Mouse (Mus musculus) C2C12 (cell line): ENCODE measurements around the gene Hba-a2. TPM values are rescaled to one million over a fixed set of nuclear protein-coding genes. Genes with fewer than 3 reads are reported as not detected.
"Not testable (repeated sequence)": the region's sequence is repeated elsewhere in the genome, so short reads cannot be mapped to it uniquely, and the experiment has no call there.

ENCODE experiments used
- H3K27me3 ChIP-seq: one replicate; pipeline ENCODE4 v1.6.1; 2011; ENCODE audit not compliant: control insufficient read depth, insufficient read depth, insufficient read length
- H3K36me3 ChIP-seq: one replicate; pipeline ENCODE4 v1.6.1; 2011; ENCODE audit not compliant: control insufficient read depth, insufficient read depth
- H3K4me3 ChIP-seq: one replicate; pipeline ENCODE4 v1.5.1; 2011; ENCODE audit warnings: mild to moderate bottlenecking, control low read depth; ENCODE audit not compliant: poor library complexity, insufficient read depth, severe bottlenecking
- H3K79me2 ChIP-seq: one replicate; pipeline ENCODE4 v1.6.1; 2011; ENCODE audit not compliant: control insufficient read depth, insufficient read depth
- H3K79me3 ChIP-seq: one replicate; pipeline ENCODE4 v1.6.1; 2011; ENCODE audit warnings: low read depth, control low read depth
- H3ac ChIP-seq: one replicate; pipeline ENCODE3; 2011; ENCODE audit warnings: low read depth; ENCODE audit not compliant: control insufficient read depth, insufficient read length
- CEBPB ChIP-seq: IDR thresholded peaks from one replicate; pipeline ENCODE4 v1.6.1; 2011; ENCODE audit warnings: low read depth, mild to moderate bottlenecking, control low read depth, moderate library complexity
- CTCF ChIP-seq: IDR thresholded peaks from one replicate; pipeline ENCODE4 v1.5.1; 2011; ENCODE audit not compliant: control insufficient read depth, insufficient read depth, insufficient read length
- FOSL1 ChIP-seq: IDR thresholded peaks from one replicate; pipeline ENCODE4 v1.8.0; 2011; ENCODE audit warnings: mild to moderate bottlenecking, low read length; ENCODE audit not compliant: poor library complexity, insufficient read depth, severe bottlenecking
- MAX ChIP-seq: IDR thresholded peaks from one replicate; pipeline ENCODE4 v1.6.1; 2011; ENCODE audit warnings: mild to moderate bottlenecking, control low read depth
- MYOD1 ChIP-seq: IDR thresholded peaks from one replicate; pipeline ENCODE4 v1.6.1; 2011; ENCODE audit warnings: low read depth; ENCODE audit not compliant: control insufficient read depth, insufficient read length
- MYOG ChIP-seq: IDR thresholded peaks from one replicate; pipeline ENCODE4 v1.6.1; 2011; ENCODE audit not compliant: control insufficient read depth, insufficient read length; ENCODE audit errors: extremely low read depth
- USF1 ChIP-seq: IDR thresholded peaks from one replicate; pipeline ENCODE4 v1.6.1; 2011; ENCODE audit warnings: low read depth, mild to moderate bottlenecking, control low read depth, moderate library complexity
- polyA plus RNA-seq: library from polyadenylated mRNA; unstranded; fragments of >200 nt; fragmentation: generic; extraction: Trizol; gene quantifications from one replicate; pipeline ENCODE4 v1.2.1, GENCODE M21; 2012; ENCODE audit warnings: missing spikeins

The Hba-a2 gene
- polyA plus RNA-seq, 1 experiment: not detected

DNA sequence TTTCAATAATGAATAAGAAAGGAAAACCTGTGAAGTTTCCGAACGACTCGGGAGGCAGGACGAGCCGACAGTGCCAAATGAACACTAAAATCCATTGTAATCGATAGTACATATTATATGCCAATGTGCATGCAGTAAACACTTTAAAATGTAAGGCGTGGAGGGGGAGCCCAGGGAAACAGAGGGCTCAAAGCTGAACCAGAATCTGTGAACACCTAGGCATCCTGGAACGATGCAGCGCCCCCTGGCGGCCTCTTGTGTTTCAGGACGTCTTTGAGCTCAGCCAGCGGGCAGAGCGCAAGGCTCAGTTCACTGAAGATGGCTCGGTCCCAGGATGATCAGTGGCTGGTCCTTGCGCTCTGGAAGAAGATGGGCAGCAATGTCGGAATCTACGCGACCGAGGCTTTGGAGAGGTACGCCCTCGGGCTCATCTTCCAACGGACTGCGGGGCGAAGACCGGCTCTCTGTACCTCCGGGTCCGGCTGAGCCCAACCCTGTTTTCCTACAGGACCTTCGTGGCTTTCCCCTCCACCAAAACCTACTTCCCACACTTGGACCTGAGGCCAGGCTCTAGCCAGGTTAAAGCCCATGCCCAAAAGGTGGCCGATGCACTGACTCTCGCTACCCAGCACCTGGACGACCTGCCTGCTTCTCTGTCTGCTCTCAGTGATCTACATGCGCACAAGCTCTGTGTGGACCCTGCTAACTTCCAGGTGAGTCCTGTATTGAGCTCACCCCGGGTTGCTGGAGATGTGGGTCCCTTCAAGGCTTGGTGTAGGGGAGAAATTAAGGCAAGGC, 9.4 kb upstream of the Hba-a2 start, which contains the start of gene Hbq1b:
Gene Hbq1b (plus strand): TSS at position 271 of the 798 bp plus-strand sequence.
- not testable (repeated sequence) for H3ac ChIP-seq, H3K79me2 ChIP-seq, H3K79me3 ChIP-seq, H3K36me3 ChIP-seq, H3K4me3 ChIP-seq, H3K27me3 ChIP-seq
- peak; percentile 10 for TF ChIP-seq CTCF

DNA sequence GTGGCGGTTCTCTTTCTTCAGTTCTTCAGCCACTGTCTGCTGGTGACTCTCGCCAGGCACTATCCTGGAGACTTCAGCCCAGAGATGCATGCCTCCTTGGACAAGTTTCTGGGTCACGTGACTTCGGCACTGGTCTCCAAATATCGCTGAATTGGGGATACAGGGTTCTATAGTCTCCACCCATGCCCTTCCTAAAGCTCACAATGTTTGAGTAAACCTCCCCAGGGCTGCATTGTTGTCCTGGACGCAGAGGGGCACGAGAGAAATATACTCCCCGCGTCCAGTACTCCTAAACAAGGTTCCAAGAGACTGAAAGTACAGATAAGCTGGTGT, 8.8 kb upstream of the Hba-a2 start:
- Histone ChIP-seq H3K4me3 (no peak overlapping the region), H3K27me3 (no peaks in the 10 kb centered on the region), H3K79me3 (no peaks in the 10 kb centered on the region), H3K36me3 (no peaks in the 10 kb centered on the region), H3ac (no peak overlapping the region), H3K79me2 (no peaks in the 10 kb centered on the region)
- no peak for TF ChIP-seq MYOD1
- TF ChIP-seq USF1: peak; percentile 39

DNA sequence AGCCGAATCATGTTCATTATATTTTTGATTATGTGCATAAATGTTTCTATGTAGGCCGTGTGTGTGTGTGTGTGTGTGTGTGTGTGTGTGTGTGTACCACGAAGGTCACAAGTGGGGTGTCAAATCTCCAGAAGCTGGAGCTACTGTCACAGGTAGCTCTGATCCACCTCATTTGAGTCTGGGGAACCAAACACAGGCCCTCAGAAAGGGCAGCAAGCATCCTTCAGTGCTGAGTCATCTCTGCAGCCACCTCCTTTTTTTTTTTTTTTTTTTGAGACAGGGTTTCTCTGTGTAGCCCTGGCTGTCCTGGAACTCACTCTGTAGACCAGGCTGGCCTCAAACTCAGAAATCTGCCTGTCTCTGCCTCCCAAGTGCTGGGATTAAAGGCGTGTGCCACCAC, 3.5 kb upstream of the Hba-a2 start:
- not testable (repeated sequence) for H3ac ChIP-seq, H3K4me3 ChIP-seq, H3K36me3 ChIP-seq, H3K79me3 ChIP-seq, H3K79me2 ChIP-seq, H3K27me3 ChIP-seq

DNA sequence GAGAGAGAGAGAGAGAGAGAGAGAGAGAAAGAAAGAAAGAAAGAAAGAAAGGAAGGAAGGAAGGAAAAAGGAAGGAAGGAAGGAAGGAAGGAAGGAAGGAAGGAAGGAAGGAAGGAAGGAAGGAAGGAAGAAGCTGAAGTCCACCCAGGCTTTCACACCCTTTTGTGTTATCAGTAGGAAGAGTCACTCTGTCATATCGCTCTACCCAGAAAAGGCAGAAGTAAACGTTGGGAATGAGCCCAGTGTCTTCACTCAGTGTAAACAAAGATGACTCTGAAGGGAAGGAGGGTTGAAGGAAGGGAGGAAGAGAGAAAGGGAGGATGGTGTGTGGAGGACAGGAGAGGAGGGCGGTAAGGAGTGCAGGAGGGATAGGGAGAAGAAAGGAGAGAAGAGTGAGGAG, 2.8 kb upstream of the Hba-a2 start:
- not testable (repeated sequence) for H3K27me3 ChIP-seq, H3K36me3 ChIP-seq, H3K79me2 ChIP-seq, H3K4me3 ChIP-seq, H3K79me3 ChIP-seq, H3ac ChIP-seq

DNA sequence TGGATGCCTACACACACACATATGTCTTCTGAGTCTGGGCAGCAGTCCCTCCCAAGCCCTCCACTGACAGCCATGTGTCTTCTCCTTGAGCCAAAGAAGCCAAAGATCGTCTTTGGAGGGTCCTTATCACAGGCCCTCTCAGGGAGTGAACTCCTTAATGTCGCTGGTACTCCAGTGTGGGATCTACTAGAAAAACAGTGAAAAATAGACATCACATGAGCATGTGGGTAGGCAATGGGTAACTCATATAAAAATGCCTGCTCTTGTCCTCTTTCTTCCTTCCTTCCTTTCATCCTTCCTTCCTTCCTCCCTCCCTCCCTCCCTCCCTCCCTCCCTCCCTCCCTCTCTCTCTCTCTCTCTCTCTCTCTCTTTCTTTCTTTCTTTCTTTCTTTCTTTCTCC, 1.1 kb downstream of the Hba-a2 start:
- peaks cover 16% of the 10 kb centered on the region for H3K27me3 ChIP-seq
- H3K79me2 ChIP-seq, H3K4me3 ChIP-seq, H3K79me3 ChIP-seq, H3ac ChIP-seq, H3K36me3 ChIP-seq: not testable (repeated sequence)

DNA sequence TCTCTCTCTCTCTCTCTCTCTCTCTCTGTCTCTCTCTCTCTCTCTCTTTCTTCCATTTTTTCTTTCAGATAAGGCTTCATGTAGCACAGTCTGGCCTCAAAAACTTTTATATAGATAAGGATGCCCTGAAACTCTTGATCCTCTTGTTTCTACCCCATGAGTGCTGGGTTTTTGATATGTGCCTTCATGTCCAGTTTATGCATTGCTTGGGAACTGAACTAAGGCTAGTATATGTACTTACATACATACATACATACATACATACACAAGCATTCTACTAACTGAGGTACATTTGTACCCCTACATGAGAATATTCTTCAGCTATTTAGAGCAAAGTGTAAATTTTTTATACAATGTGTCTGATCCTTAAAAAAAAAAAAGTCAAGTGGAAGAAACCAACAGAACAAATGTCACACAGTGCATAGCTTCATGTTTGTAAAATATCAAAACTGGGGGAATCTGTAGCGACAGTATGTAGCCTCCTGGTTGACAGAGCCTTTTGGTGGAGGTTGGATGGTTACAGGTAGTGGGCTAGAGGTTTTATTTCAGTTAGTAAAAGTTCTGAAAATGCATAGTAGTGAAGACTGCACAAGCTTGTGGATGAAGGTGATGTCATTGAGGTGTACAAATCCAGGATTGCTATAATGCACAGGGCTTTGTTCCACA, 1.7 kb downstream of the Hba-a2 start:
- Histone ChIP-seq H3K79me3 (no peaks in the 10 kb centered on the region), H3K36me3 (no peaks in the 10 kb centered on the region), H3K4me3 (no peak overlapping the region), H3K79me2 (no peaks in the 10 kb centered on the region), H3K27me3 (peaks cover 22% of the 10 kb centered on the region), H3ac (no peak overlapping the region)
- no peak for TF ChIP-seq CTCF
- TF ChIP-seq FOSL1: no peak
- TF ChIP-seq MAX: no peak
- TF ChIP-seq CEBPB: no peak
- no peak for TF ChIP-seq MYOG
- no peak for TF ChIP-seq MYOD1

DNA sequence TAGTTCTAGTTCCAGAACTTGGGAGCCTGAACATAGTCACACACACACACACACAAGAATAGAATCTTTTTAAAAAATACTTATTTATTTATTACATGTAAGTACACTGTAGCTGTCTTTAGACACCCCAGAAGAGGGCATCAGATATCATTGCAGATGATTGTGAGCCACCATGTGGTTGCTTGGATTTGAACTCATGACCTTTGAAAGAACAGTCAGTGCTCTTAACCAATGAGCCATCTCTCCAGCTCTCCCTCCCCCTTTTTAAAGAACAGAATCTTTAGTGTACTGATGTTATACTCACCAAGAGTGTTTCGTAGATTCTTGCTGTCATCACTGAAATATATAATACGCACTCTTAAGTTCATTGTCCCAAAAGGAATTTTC, 2.2 kb downstream of the Hba-a2 start:
- Histone ChIP-seq H3K4me3 (no peak overlapping the region), H3ac (no peak overlapping the region), H3K79me2 (no peaks in the 10 kb centered on the region), H3K79me3 (no peaks in the 10 kb centered on the region), H3K36me3 (no peaks in the 10 kb centered on the region), H3K27me3 (peaks cover 27% of the 10 kb centered on the region)
- no peak for TF ChIP-seq FOSL1
- no peak for TF ChIP-seq MAX
- no peak for TF ChIP-seq USF1
- TF ChIP-seq MYOG: no peak
- TF ChIP-seq CTCF: no peak
- TF ChIP-seq MYOD1: no peak
- no peak for TF ChIP-seq CEBPB

DNA sequence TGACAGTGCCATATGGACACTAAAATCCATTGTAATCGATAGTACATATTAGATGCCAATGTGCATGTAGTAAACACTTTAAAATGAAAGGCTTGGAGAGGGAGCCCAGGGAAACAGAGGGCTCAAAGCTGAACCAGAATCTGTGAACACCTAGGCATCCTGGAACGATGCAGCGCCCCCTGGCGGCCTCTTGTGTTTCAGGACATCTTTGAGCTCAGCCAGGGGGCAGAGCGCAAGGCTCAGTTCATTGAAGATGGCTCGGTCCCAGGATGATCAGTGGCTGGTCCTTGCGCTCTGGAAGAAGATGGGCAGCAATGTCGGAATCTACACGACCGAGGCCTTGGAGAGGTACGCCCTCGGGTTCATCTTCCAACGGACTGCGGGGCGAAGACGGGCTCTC, 3.6 kb downstream of the Hba-a2 start, which contains the start of gene Hbq1a:
Gene Hbq1a (plus strand): TSS at position 205 of the 400 bp plus-strand sequence.
- H3K79me3 ChIP-seq, H3ac ChIP-seq, H3K4me3 ChIP-seq, H3K36me3 ChIP-seq, H3K79me2 ChIP-seq: not testable (repeated sequence)
- H3K27me3 ChIP-seq: peaks cover 29% of the 10 kb centered on the region
